Mouse (Mus musculus): Measurements from ENCODE around the gene Col9a3. TPM values are rescaled to one million over a fixed set of nuclear protein-coding genes. Genes with fewer than 3 reads are reported as not detected.

The Col9a3 gene
- total RNA-seq, 2 experiments from 2014 or later: 2.2 to 2.7 TPM

DNA sequence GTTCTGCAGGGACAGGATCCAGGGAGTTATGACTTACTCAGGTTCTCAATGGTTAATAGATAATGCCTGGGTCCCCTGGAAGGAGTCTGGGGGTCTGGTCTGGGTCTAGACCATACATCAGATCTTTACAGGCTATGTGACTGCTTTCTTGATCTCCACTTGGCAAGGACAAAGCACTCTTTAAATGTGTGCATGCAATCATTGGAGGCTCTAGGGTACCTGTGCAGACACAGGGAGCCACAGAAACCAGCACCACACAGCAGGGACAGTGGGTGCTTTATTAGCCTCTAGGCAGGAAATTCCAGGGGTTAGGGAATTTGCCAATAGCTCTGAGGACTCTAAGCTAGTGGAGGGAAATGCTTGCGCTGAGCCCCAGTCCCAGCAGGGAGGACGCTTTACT is 14.3 kb downstream of the Col9a3 start:
- DNase-seq (ENCODE audit: low spot score in 2 of 2): no peak

DNA sequence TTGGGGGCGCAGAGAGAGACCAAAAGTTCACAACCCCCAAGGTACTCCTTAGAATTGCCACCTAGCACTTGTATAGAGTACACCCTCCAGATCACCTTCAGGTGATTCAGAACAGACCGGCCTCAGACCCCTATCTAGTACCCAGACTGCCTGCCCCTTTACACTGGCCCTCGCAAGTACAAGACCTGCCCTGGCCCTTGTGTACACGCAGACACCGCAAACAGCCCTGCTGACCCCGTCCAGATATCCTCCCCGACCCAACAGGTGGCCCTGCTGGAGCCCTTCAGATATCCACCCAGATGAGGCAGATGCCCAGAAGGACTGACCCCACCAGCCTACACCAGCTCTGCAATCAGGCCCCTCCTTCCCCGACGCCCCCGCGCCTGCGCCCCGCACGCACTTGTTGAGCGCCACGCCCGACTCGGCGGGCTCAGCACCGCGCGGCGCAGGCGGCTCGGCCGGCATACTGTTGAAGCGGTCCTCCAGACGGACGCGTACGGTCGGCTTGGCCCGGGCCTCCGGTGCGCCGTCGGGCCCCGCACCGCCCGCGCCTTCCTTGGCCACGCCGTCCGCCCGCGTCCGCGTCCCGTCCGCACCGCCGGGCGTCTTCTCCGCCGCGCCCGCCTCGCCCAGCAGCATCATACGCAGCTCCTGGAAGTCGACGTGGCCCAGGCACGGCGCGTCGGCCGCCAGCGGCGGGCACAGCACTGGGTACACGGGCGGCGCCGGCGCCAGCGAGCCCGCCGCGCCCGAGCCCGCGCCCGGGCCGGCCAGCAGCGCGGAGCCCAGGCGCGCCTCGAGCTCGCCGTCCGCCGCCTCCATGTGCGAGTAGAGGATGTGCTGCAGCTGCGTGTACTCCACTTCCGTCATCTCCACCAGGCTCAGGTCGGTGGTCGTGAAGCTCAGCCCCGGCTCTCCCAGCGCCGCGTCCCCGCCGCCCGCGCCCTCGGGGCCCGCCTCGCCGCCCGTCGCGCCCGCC is 44.3 kb downstream of the Col9a3 start:
- no peak for DNase-seq (ENCODE audit: low spot score in 2 of 2)

DNA sequence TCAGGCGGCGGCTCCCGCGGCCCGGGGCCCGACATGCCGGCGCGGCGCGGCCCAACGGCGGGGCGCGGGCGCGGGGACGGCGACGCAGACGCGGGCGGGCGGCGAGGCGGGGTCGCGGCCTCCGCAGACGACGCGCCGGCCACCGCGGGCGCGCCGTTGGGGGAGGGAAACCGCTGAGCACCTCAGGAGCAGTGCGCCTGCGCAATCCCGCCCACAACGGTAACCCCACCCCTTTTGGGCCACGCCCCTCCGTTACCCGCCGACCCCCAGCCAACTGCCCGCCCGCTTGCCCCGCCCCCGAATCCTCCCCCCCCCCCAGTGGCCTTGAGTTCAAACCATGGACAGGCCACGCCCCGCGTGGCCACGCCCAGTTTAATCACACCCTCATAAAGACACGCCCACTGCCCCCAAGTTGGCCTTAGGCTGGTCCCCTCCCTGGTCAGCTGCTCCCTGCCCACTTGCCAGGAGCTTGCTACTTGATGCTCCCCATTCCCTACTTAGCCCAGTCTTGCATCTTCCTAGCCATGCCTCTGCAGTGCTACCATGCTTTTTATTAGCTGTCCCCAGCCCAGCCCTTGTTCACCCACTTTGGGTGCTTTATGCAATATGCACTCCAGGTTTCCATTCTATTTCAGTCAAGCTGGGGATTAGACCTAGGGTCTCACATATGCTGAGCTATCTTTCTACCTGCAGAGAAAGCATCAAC is 45.1 kb downstream of the Col9a3 start, which contains the start of gene Tcfl5:
Gene Tcfl5, minus strand, starts transcription at position 154 of the 706 bp plus-strand sequence.
- no peak for DNase-seq (ENCODE audit: low spot score in 2 of 2)

DNA sequence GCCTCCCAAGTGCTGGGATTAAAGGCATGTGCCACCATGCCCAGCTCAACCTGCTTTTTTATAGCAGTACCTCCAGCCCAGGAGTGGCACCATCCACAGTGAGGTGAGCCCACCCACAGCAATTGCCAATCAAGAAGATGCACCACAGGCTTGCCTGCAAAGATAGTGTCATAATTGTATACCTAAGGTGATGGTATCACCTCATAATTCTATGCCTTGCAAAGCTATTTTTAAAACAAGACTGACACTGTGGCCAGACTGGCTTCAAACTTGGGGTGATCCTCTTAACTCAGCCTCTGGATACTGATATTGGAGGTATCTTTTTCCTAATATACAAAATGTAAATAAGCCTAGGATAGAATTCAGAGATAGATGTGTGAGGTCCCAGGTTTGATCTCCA is 46.0 kb downstream of the Col9a3 start:
- no peak for DNase-seq (ENCODE audit: low spot score in 2 of 2)

DNA sequence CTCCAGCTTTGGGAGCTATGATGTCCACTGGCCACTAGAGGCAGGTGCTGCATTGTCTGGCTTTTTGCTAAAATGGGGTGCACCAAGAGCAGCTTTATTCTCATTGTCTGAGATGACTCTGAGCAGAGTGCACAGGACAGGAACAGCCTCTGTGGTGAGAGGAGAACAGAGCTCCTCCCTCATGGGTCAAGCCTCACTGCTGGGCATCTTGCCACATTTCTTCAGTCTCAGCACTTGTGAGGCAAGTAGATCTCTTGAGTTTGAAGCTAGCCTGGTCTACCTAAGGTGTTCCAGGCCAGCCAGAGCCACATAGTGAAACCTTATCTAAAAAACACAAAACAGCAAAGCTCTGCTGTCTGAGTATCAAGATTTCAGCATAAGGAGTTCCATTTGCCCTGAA is 49.3 kb downstream of the Col9a3 start:
- no peak for DNase-seq (ENCODE audit: low spot score in 2 of 2)

DNA sequence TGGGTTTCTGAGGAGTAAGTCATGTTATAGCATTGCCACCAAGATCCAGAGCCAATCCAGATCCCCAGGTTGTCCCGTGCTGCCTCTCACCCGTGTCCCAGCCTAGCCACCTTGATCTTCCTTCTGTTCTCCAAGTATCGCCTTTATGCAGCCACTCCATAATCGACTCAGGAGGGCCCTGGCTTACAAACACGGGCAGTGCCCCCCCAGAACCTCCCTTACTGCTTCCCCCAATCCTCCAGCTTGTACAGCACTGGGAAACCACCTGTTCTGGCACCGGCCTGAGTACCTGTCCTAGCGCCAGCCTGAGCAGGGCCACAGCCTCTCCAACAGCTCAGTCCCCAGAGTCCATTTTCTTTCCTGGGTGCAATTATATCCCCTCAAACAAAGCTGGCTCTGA is 57.1 kb downstream of the Col9a3 start:
- DNase-seq (ENCODE audit: low spot score in 2 of 2): no peak

DNA sequence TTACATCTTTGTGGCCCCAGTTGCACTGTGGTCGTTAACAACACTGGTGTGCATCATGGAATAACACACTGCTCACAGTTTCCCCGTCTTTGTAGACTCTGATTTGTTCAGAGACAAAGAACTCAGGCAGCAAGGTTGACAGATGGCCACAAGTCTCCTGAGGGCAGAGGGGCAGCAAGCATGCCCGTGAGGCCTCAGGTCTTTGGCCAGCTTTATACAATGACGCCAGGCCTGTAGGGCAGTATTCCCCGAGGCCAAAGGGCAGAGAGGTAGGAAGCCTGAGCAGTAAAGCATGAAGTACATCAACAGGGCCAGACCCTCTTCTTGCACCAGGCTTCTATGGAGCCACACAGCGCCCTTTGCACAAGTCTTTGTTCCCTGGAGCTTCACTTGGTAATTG is 57.6 kb downstream of the Col9a3 start:
- DNase-seq (ENCODE audit: low spot score in 2 of 2): no peak

DNA sequence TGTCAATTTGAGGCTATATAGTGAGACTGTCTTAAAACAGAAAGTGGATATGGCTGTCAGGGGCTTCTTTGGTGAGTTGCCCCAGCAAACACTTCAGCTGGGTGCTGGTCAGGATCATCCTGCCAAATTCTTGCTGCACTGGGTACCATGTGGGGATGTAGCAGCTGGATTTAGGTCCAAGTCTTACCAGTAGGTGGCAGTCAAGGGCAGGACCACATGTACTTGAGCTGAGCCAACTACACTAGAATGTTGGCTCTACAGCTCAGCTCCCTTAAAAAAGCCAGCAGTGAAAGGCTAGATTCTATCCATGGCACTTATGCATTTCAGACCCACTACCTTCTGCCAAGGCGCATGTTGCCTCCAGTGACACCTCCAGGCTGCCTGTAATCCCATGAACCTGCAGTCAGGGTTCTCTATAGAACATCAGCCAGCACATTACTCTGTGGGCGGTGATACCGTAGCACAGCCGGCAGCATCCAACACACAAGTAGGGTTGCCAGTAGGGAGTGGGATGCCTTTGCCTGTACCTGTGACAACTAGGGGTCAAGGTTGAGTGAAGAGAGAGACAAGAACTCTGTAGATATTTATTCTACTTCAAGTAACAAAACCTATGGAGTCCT is 59.9 kb downstream of the Col9a3 start:
- peak; percentile 53 to 70 for DNase-seq (ENCODE audit: low spot score in 2 of 2)

DNA sequence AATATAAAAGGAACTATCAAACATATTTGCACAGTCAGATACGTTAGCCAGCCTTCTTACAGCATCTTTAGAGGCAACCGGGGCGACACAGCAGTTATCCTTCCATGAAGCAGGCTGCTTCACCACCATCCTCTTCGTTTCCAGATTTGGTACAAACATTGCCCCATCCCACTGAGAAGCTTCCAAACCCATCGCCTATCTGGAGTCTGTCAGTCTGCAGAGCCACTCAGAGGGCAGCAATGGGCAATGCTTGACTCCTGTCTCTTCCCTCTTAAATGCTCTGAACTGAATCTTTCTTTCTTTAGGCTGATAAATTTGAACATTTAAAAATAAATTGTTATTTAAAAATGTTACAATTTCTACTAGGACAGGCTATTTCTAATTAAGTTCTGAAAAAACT is 60.8 kb downstream of the Col9a3 start:
- DNase-seq (ENCODE audit: low spot score in 2 of 2): no peak

DNA sequence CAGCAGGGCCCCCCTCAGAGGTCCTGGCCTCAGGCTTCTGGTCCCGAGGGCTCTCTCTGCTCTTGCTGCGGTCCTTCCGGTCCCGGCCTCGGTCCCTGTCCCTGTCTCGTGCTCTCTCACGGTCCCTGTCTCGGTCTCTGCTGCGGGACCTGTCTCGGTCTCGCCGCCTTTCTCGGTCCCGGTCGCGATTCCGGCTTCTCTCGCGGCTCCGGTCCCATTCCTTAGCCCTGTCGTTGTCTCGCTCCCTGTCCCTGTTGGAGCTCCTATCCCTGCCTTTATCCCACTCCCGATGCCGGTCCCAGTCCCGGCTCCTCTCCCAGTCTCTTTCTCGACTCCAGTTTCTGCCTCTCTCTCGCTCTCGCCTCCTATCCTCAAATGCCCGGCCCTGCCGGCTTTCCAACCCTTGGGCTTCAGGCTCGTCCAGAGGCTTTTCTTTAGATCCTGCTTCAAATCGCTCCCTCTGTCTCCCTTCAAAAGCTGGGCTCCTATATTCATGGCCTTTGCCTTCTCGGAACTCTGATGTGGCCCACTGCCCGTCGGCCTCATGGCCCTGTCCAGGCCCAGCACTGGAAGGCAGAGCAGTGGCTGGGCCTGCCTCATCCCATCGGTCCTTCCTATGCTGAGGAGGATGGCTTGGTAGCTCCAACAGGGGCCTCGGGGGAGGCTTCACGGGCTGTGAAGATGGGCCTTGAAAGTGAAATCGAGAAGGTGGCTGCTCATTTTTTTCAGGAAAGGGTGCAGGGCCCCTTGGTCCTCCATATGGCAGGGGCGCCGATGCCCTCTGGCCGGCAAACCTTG is 62.0 kb downstream of the Col9a3 start:
- no peak for DNase-seq (ENCODE audit: low spot score in 2 of 2)

DNA sequence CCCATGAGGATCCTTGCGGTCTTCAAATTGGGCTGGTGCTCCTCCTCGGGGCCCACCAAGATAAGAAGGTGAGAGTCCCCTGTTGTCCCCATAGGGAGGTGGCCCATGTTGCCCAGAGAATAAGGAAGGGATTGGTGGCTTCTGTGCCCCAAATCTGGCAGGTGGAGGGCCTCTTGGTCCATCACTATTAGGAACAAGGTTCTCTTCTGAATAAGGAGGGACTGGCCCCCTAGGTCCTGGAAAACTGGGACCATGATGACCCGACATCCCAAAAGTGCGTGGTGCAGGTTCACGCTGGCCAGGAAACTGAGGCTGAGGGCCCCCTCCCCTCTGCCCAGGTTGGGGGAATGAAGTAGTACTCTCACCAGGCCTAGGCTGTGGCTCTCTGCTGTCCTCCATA is 62.9 kb downstream of the Col9a3 start:
- no peak for DNase-seq (ENCODE audit: low spot score in 2 of 2)

DNA sequence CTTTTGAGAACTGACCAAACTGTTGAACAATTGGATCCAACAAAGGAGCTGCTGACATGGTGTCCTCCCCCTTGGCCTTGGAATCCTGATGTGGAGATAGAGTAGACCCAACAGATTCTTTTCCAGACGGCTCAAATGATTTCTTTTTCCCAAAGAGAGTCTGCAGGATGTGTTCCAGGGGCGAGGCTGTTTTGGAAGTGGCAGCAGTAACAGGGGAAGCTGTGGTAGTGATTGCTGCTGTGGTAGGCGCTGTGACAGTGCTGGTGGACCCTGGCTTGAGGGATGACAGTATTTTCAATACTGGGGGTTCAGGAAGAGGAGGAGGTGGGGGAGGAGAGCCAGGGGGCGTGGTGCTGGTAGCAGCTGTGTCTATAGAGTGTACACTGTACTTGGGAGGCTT is 64.4 kb downstream of the Col9a3 start:
- DNase-seq (ENCODE audit: low spot score in 2 of 2): no peak

Other genes with a start within 250 kb of the Col9a3 start
- gene Slco4a1, start 141.5 kb upstream of the Col9a3 start, total RNA-seq (2021): under 1 TPM; 0.21 to 0.69 TPM
- under 1 TPM; 0.10 to 0.13 TPM for gene Ntsr1, start 97.8 kb upstream of the Col9a3 start, total RNA-seq (2021)
- 10 to 100 TPM; 14.1 to 17.3 TPM for gene Mrgbp, start 16.5 kb upstream of the Col9a3 start, total RNA-seq (2021)
- gene Ogfr, start 8.5 kb upstream of the Col9a3 start, total RNA-seq (2021): 10 to 100 TPM; 46.8 to 52.2 TPM
- 1 to 10 TPM in 1 of 2 experiments, under 1 TPM in 1; 0.93 to 1.3 TPM for gene Tcfl5, start 44.9 kb downstream of the Col9a3 start, total RNA-seq (2021)
- gene Dido1, start 112.2 kb downstream of the Col9a3 start, total RNA-seq (2021): 10 to 100 TPM; 37.9 to 41.3 TPM
- 10 to 100 TPM; 55.3 to 63.3 TPM for gene Gid8, start 112.3 kb downstream of the Col9a3 start, total RNA-seq (2021)
- under 1 TPM; 0.73 to 0.93 TPM for gene Slc17a9, start 127.5 kb downstream of the Col9a3 start, total RNA-seq (2021)
- gene Bhlhe23, start 179.1 kb downstream of the Col9a3 start, total RNA-seq (2021): not detected

All from gastrocnemius, postnatal 4 days (tissue).